Mouse (Mus musculus): ENCODE measurements around the gene Hoxb6. TPM values are rescaled to one million over a fixed set of nuclear protein-coding genes. Genes with fewer than 3 reads are reported as not detected.

The Hoxb6 gene
- polyA plus RNA-seq, 1 experiment from 2014 or later = 15.9 TPM

- WGBS = 3% methylated on average over 10 of the region's 10 CpGs
- peak within 1 kb of the TSS; percentile 35 for H3K4me2 ChIP-seq (replicated peaks; ENCODE audit: low read depth, low read length)
- DNase-seq (ENCODE audit: low spot score) (no peak), ATAC-seq (ENCODE audit: low FRiP score) (no peak)
- peak within 1 kb of the TSS; percentile 56 for H3K4me3 ChIP-seq (ENCODE audit: low read depth, low read length)
- H3K9ac ChIP-seq (ENCODE audit: low read depth, low read length) = peak within 1 kb of the TSS; percentile 95
- peaks cover 83% of the 10 kb centered on the region for H3K27me3 ChIP-seq (ENCODE audit: control insufficient read depth, insufficient read depth, low read length)
- no peaks in the 10 kb centered on the region for H3K36me3 ChIP-seq (ENCODE audit: control insufficient read depth, insufficient read depth, low read length)
- no peaks in the 10 kb centered on the region for H3K9me3 ChIP-seq (ENCODE audit: control insufficient read depth, low read length)
- H3K27ac ChIP-seq (ENCODE audit: low read depth, low read length) = peak within 1 kb of the TSS; percentile 98
- no peaks in the 10 kb centered on the region for H3K4me1 ChIP-seq (replicated peaks; ENCODE audit: control insufficient read depth, insufficient read depth, low read length)
These were observed 30.9 kb downstream of the Hoxb6 start, which contains the start of gene Hoxb3 for GRCm38 (mm10) chr11:96323154-96323553. Gene Hoxb3, plus strand, starts transcription at chr11:96323326.

- 0% methylated on average over 5 of the region's 5 CpGs for WGBS
- Histone ChIP-seq H3K4me1 (replicated peaks; ENCODE audit: control insufficient read depth, insufficient read depth, low read length) (no peaks in the 10 kb centered on the region), H3K4me2 (replicated peaks; ENCODE audit: low read depth, low read length) (peak overlapping the region; percentile 30), H3K4me3 (ENCODE audit: low read depth, low read length) (peak overlapping the region; percentile 56), H3K27ac (ENCODE audit: low read depth, low read length) (peak overlapping the region; percentile 98), H3K36me3 (ENCODE audit: control insufficient read depth, insufficient read depth, low read length) (no peaks in the 10 kb centered on the region), H3K27me3 (ENCODE audit: control insufficient read depth, insufficient read depth, low read length) (peaks cover 79% of the 10 kb centered on the region), H3K9ac (ENCODE audit: low read depth, low read length) (peak overlapping the region; percentile 95), H3K9me3 (ENCODE audit: control insufficient read depth, low read length) (no peaks in the 10 kb centered on the region)
- ATAC-seq (ENCODE audit: low FRiP score) (no peak), DNase-seq (ENCODE audit: low spot score) (peak; percentile 64)
These were observed 31.8 kb downstream of the Hoxb6 start for GRCm38 (mm10) chr11:96324125-96324524.

- no peaks in the 10 kb centered on the region for H3K4me1 ChIP-seq (replicated peaks; ENCODE audit: control insufficient read depth, insufficient read depth, low read length)
- H3K27me3 ChIP-seq (ENCODE audit: control insufficient read depth, insufficient read depth, low read length) = peaks cover 77% of the 10 kb centered on the region
- peak overlapping the region; percentile 95 for H3K9ac ChIP-seq (ENCODE audit: low read depth, low read length)
- H3K36me3 ChIP-seq (ENCODE audit: control insufficient read depth, insufficient read depth, low read length) = no peaks in the 10 kb centered on the region
- H3K27ac ChIP-seq (ENCODE audit: low read depth, low read length) = peak overlapping the region; percentile 98
- H3K9me3 ChIP-seq (ENCODE audit: control insufficient read depth, low read length) = no peaks in the 10 kb centered on the region
- peak; percentile 57 for DNase-seq (ENCODE audit: low spot score)
- peak overlapping the region; percentile 79 for H3K4me2 ChIP-seq (replicated peaks; ENCODE audit: low read depth, low read length)
- 2% methylated on average over 8 of the region's 8 CpGs for WGBS
- no peak for ATAC-seq (ENCODE audit: low FRiP score)
- peak overlapping the region; percentile 56 for H3K4me3 ChIP-seq (ENCODE audit: low read depth, low read length)
These were observed 32.7 kb downstream of the Hoxb6 start for GRCm38 (mm10) chr11:96324965-96325364.

GRCm38 (mm10) chr11:96325747-96326212 lies 33.5 kb downstream of the Hoxb6 start:
- Histone ChIP-seq H3K4me2 (replicated peaks; ENCODE audit: low read depth, low read length) (peak overlapping the region; percentile 79), H3K27me3 (ENCODE audit: control insufficient read depth, insufficient read depth, low read length) (peaks cover 78% of the 10 kb centered on the region), H3K4me1 (replicated peaks; ENCODE audit: control insufficient read depth, insufficient read depth, low read length) (no peaks in the 10 kb centered on the region; the same call in 1 of the 2 replicates), H3K27ac (ENCODE audit: low read depth, low read length) (peak overlapping the region; percentile 98), H3K9me3 (ENCODE audit: control insufficient read depth, low read length) (no peaks in the 10 kb centered on the region), H3K36me3 (ENCODE audit: control insufficient read depth, insufficient read depth, low read length) (no peaks in the 10 kb centered on the region), H3K9ac (ENCODE audit: low read depth, low read length) (peak overlapping the region; percentile 95), H3K4me3 (ENCODE audit: low read depth, low read length) (peak overlapping the region; percentile 56)
- DNase-seq (ENCODE audit: low spot score) (peak; percentile 65), ATAC-seq (ENCODE audit: low FRiP score) (no peak)
- WGBS = 1% methylated on average over 22 of the region's 22 CpGs

- H3K27ac ChIP-seq (ENCODE audit: low read depth, low read length) = peak overlapping the region; percentile 98
- WGBS = 1% methylated on average over 12 of the region's 12 CpGs
- H3K36me3 ChIP-seq (ENCODE audit: control insufficient read depth, insufficient read depth, low read length) = no peaks in the 10 kb centered on the region
- H3K4me1 ChIP-seq (replicated peaks; ENCODE audit: control insufficient read depth, insufficient read depth, low read length) = no peaks in the 10 kb centered on the region; the same call in 1 of the 2 replicates
- peak; percentile 57 for DNase-seq (ENCODE audit: low spot score)
- H3K9ac ChIP-seq (ENCODE audit: low read depth, low read length) = peak overlapping the region; percentile 95
- peaks cover 79% of the 10 kb centered on the region for H3K27me3 ChIP-seq (ENCODE audit: control insufficient read depth, insufficient read depth, low read length)
- peak overlapping the region; percentile 56 for H3K4me3 ChIP-seq (ENCODE audit: low read depth, low read length)
- H3K4me2 ChIP-seq (replicated peaks; ENCODE audit: low read depth, low read length) = peak overlapping the region; percentile 79
- no peak for ATAC-seq (ENCODE audit: low FRiP score)
- H3K9me3 ChIP-seq (ENCODE audit: control insufficient read depth, low read length) = no peaks in the 10 kb centered on the region
These were observed 34.4 kb downstream of the Hoxb6 start for GRCm38 (mm10) chr11:96326705-96327104.

- Histone ChIP-seq H3K4me3 (ENCODE audit: low read depth, low read length) (peak overlapping the region; percentile 56), H3K4me2 (replicated peaks; ENCODE audit: low read depth, low read length) (peak overlapping the region; percentile 79), H3K27me3 (ENCODE audit: control insufficient read depth, insufficient read depth, low read length) (peaks cover 80% of the 10 kb centered on the region), H3K36me3 (ENCODE audit: control insufficient read depth, insufficient read depth, low read length) (no peaks in the 10 kb centered on the region), H3K4me1 (replicated peaks; ENCODE audit: control insufficient read depth, insufficient read depth, low read length) (no peaks in the 10 kb centered on the region; the same call in 1 of the 2 replicates), H3K9ac (ENCODE audit: low read depth, low read length) (peak overlapping the region; percentile 95), H3K9me3 (ENCODE audit: control insufficient read depth, low read length) (no peaks in the 10 kb centered on the region), H3K27ac (ENCODE audit: low read depth, low read length) (peak overlapping the region; percentile 98)
- 2% methylated on average over 7 of the region's 7 CpGs for WGBS
- ATAC-seq (ENCODE audit: low FRiP score) (no peak), DNase-seq (ENCODE audit: low spot score) (peak; percentile 52)
These were observed 34.8 kb downstream of the Hoxb6 start for GRCm38 (mm10) chr11:96327122-96327521.

GRCm38 (mm10) chr11:96327750-96328149 lies 35.5 kb downstream of the Hoxb6 start:
- ATAC-seq (ENCODE audit: low FRiP score) (no peak), DNase-seq (ENCODE audit: low spot score) (peak; percentile 53)
- Histone ChIP-seq H3K27ac (ENCODE audit: low read depth, low read length) (peak overlapping the region; percentile 98), H3K4me3 (ENCODE audit: low read depth, low read length) (peak overlapping the region; percentile 56), H3K9me3 (ENCODE audit: control insufficient read depth, low read length) (no peaks in the 10 kb centered on the region), H3K27me3 (ENCODE audit: control insufficient read depth, insufficient read depth, low read length) (peaks cover 82% of the 10 kb centered on the region), H3K4me2 (replicated peaks; ENCODE audit: low read depth, low read length) (peak overlapping the region; percentile 79), H3K4me1 (replicated peaks; ENCODE audit: control insufficient read depth, insufficient read depth, low read length) (no peaks in the 10 kb centered on the region; the same call in 1 of the 2 replicates), H3K9ac (ENCODE audit: low read depth, low read length) (peak overlapping the region; percentile 95), H3K36me3 (ENCODE audit: control insufficient read depth, insufficient read depth, low read length) (no peaks in the 10 kb centered on the region)
- 0% methylated on average over 5 of the region's 5 CpGs for WGBS

- peaks cover 87% of the 10 kb centered on the region for H3K27me3 ChIP-seq (ENCODE audit: control insufficient read depth, insufficient read depth, low read length)
- H3K4me1 ChIP-seq (replicated peaks; ENCODE audit: control insufficient read depth, insufficient read depth, low read length) = no peaks in the 10 kb centered on the region; the same call in 1 of the 2 replicates
- DNase-seq (ENCODE audit: low spot score) = no peak
- H3K4me3 ChIP-seq (ENCODE audit: low read depth, low read length) = peak overlapping the region; percentile 56
- peak overlapping the region; percentile 79 for H3K4me2 ChIP-seq (replicated peaks; ENCODE audit: low read depth, low read length)
- H3K36me3 ChIP-seq (ENCODE audit: control insufficient read depth, insufficient read depth, low read length) = no peaks in the 10 kb centered on the region
- WGBS = 7% methylated on average over 8 of the region's 8 CpGs
- peak overlapping the region; percentile 95 for H3K9ac ChIP-seq (ENCODE audit: low read depth, low read length)
- no peak for ATAC-seq (ENCODE audit: low FRiP score)
- peak overlapping the region; percentile 98 for H3K27ac ChIP-seq (ENCODE audit: low read depth, low read length)
- H3K9me3 ChIP-seq (ENCODE audit: control insufficient read depth, low read length) = no peaks in the 10 kb centered on the region
These were observed 36.3 kb downstream of the Hoxb6 start for GRCm38 (mm10) chr11:96328605-96329004.

GRCm38 (mm10) chr11:96332105-96332504 lies 39.8 kb downstream of the Hoxb6 start:
- whole genome bisulfite sequencing = 2% methylated on average over 8 of the region's 8 CpGs
- Histone ChIP-seq H3K36me3 (ENCODE audit: control insufficient read depth, insufficient read depth, low read length) (no peaks in the 10 kb centered on the region), H3K4me2 (replicated peaks; ENCODE audit: low read depth, low read length) (peak overlapping the region; percentile 79), H3K27me3 (ENCODE audit: control insufficient read depth, insufficient read depth, low read length) (peaks cover 89% of the 10 kb centered on the region), H3K9ac (ENCODE audit: low read depth, low read length) (peak overlapping the region; percentile 96), H3K4me1 (replicated peaks; ENCODE audit: control insufficient read depth, insufficient read depth, low read length) (no peaks in the 10 kb centered on the region; the same call in 1 of the 2 replicates), H3K9me3 (ENCODE audit: control insufficient read depth, low read length) (no peaks in the 10 kb centered on the region), H3K27ac (ENCODE audit: low read depth, low read length) (peak overlapping the region; percentile 98), H3K4me3 (ENCODE audit: low read depth, low read length) (peak overlapping the region; percentile 56)
- ATAC-seq (ENCODE audit: low FRiP score) = no peak
- DNase-seq (ENCODE audit: low spot score) = peak; percentile 64

Data from hindbrain, embryonic 11.5 days (tissue).